Mouse (Mus musculus) liver, adult (tissue): Measurements from ENCODE around the gene Fbxo42.

Source experiments
- GATA4 ChIP-seq: IDR thresholded peaks from 2 replicates; pipeline ENCODE4 v1.6.1; 2014; ENCODE audit warnings: mild to moderate bottlenecking, low read length; ENCODE audit not compliant: insufficient replicate concordance

Fbxo42 gene

GRCm38 (mm10) chr4:141246089-141246997 is 98.6 kb downstream of the Fbxo42 start:
- no peak for TF ChIP-seq GATA4

GRCm38 (mm10) chr4:141246998-141247350 is 99.3 kb downstream of the Fbxo42 start:
- TF ChIP-seq GATA4: no peak

- no peak for TF ChIP-seq GATA4
These were observed 100.3 kb downstream of the Fbxo42 start for GRCm38 (mm10) chr4:141247776-141248613.

GRCm38 (mm10) chr4:141248614-141248978 is 100.9 kb downstream of the Fbxo42 start:
- TF ChIP-seq GATA4: no peak

GRCm38 (mm10) chr4:141249383-141249782 is 101.7 kb downstream of the Fbxo42 start:
- no peak for TF ChIP-seq GATA4

GRCm38 (mm10) chr4:141251071-141251470 is 103.4 kb downstream of the Fbxo42 start:
- no peak for TF ChIP-seq GATA4

- no peak for TF ChIP-seq GATA4
These were observed 104.9 kb downstream of the Fbxo42 start for GRCm38 (mm10) chr4:141252641-141253040.
